Mouse (Mus musculus): ENCODE data around the gene Rpf1. TPM values are rescaled to one million over a fixed set of nuclear protein-coding genes. Genes with fewer than 3 reads are reported as not detected.

Rpf1 gene
- polyA plus RNA-seq (2015; fragmentation: Nextera tagmentation; extraction: Ambion mirVana) = 25.9 and 27.7 TPM in 2 replicates

DNA sequence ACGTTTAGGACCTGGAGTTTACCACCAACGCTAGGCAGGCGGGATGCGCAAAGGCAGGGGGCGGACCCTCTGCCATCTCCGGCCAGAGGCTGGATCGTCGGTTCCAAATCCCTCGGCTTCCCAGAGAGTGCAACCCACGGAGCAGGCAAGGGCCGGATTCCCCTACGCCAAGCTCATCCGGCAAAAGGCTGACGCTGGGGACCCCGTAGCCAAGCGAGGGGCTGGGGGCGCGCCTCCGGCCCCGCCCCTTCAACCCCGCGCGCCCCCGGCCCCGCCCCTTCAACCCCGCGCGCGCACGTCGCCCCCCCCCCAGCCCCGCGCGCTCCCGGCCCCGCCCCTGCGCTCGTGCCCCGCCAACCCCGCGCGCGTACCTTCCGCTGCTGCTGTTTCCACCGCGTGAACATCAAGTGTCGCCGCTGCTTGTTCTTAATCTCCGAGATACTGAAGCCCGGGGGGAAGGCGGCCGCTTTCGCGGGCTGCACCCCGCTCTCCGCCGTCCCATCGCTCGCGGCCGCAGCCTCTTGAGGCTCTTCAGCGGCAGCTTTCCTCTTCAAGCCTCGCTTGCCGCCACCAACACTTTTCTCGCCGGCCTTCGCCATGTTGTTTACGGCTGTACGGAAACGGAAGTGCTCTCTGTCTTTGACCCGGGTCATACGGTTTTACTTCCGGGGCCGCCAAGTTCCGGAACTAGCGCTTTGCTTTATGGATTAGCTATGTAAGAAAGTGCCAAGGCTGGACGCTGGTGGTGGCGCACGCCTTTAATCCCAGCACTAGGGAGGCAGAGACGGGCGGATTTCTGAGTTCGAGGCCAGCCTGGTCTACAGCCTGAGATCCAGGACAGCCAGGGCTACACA is at the start of gene Rpf1:
Gene Rpf1, minus strand, starts transcription at position 632 of the 854 bp plus-strand sequence.

DNA sequence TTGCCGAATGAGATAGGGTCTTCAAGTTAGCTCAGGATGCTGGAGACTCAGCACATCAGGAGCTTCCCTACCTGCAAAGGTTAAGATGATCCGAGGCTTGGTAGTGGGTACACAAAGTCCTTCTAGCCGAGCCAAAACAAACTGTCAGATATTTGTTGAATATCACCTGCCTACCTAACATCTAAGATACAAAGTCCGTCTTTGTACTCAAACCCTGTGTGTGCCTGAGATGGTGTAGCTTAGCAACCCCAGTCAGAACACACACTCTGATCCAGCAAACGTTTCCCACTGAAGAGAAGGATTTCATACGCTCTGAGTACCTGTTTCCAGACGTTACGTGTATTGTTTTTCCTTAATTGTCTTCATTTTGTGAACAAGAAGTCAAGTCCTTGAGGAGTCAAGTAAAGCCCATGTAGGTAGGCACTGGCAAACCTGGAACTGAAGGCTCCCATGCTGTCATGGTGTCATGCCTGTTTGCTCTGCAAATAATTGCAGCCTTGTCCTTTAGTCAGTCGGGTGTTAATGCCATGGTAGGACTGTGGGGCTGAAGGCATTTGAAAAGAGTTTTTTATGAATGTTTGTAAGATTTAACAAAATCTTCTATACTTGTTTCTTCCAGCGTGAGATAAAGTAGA is 49.0 kb upstream of the Rpf1 start, which contains the start of gene Uox:
Gene Uox, plus strand, starts transcription at position 279 of the 635 bp plus-strand sequence.

DNA sequence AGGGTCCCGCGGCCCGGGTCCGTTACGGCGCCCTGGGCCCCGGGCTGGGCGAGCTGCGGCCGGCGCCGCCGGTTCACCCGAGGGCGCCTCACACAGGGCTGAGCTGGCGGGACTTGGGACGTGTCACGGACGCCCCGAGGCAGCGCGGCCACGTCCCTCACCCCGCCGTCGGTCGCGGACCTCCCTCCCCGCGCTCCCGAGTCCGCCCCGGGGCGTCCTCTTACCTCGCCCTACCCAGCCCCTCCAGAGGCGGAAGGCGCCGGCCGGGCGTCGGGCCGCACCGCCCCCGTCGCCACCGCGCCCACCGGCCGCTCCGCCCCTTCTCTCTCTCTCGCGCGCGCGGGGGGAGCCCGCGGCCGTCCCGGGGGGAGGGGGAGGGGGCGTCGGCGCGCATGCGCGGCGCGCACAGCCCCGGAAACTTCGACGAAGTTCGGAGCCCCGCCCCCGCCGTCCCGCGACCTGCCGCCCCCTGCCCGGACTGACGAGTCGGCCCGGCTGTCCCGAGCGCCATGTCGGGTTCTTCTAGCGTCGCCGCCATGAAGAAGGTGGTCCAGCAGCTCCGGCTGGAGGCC is 21.7 kb downstream of the Rpf1 start, which contains the start of the genes Spata1 and Gng5:
Gene Spata1, minus strand, starts transcription at position 323 of the 572 bp plus-strand sequence.
Gene Gng5, plus strand, starts transcription at position 377 of the 572 bp plus-strand sequence.

Other genes starting within 250 kb of the Rpf1 start
- gene Ssx2ip, start 116.8 kb downstream of the Rpf1 start, polyA plus RNA-seq (2015; fragmentation: Nextera tagmentation; extraction: Ambion mirVana) = 10.5 and 11.6 TPM in 2 replicates
- gene Ctbs, start 71.6 kb downstream of the Rpf1 start, polyA plus RNA-seq (2015; fragmentation: Nextera tagmentation; extraction: Ambion mirVana) = 10.2 and 10.6 TPM in 2 replicates
- 2.0 and 2.3 TPM in 2 replicates for gene Spata1, start 21.7 kb downstream of the Rpf1 start, polyA plus RNA-seq (2015; fragmentation: Nextera tagmentation; extraction: Ambion mirVana)
- gene Gng5, start 21.6 kb downstream of the Rpf1 start, polyA plus RNA-seq (2015; fragmentation: Nextera tagmentation; extraction: Ambion mirVana) = 751 and 758 TPM in 2 replicates
- gene Uox, start 49.0 kb upstream of the Rpf1 start, polyA plus RNA-seq (2015; fragmentation: Nextera tagmentation; extraction: Ambion mirVana) = 0.34 TPM in 1 of 2 replicates, not detected in the other
- not detected in 2 replicates for gene Dnase2b, start 94.2 kb upstream of the Rpf1 start, polyA plus RNA-seq (2015; fragmentation: Nextera tagmentation; extraction: Ambion mirVana)
- not detected in 2 replicates for gene 4930503B20Rik, start 129.9 kb upstream of the Rpf1 start, polyA plus RNA-seq (2015; fragmentation: Nextera tagmentation; extraction: Ambion mirVana)
- gene Samd13, start 164.2 kb upstream of the Rpf1 start, polyA plus RNA-seq (2015; fragmentation: Nextera tagmentation; extraction: Ambion mirVana) = 0.14 and 0.25 TPM in 2 replicates

All from urinary bladder, postnatal 0 days (tissue).